8 mouse cellular contexts compared by ENCODE assay signal in genomic region chr1:13425601-13426327, GRCm38 (mm10).
DNase-seq lines count a peak whose midpoint lies in the region; ATAC-seq and TF ChIP-seq lines count a peak whose summit lies in the region.

No protein-coding gene starts in this region.

- H3K4me2 ChIP-seq in forebrain, embryonic 14.5 days (ENCODE audit: low read length): peak overlapping the region; percentile 56
- peak overlapping the region; percentile 77 for H3K4me2 ChIP-seq in liver, embryonic 14.5 days (ENCODE audit: low read depth)

- no peak for ATAC-seq in CD4-positive, CD25-positive, alpha-beta regulatory T cell, adult 4 months
- ATAC-seq in forebrain, embryonic 14.5 days: peak; percentile 81
- ATAC-seq in liver, embryonic 14.5 days (ENCODE audit: insufficient read depth): no peak

- no peaks in the 10 kb centered on the region for H3K9me3 ChIP-seq in forebrain, embryonic 14.5 days (replicated peaks; ENCODE audit: control insufficient read depth, low read length)
- H3K9me3 ChIP-seq in liver, embryonic 14.5 days (ENCODE audit: control insufficient read depth, low read length): no peaks in the 10 kb centered on the region

- H3K27me3 ChIP-seq in forebrain, embryonic 14.5 days (replicated peaks; ENCODE audit: control insufficient read depth, insufficient read depth, low read length): 0 out of 2 replicates have a peak, but pooled peaks cover 7% of the 10 kb centered on the region
- no peaks in the 10 kb centered on the region for H3K27me3 ChIP-seq in liver, embryonic 14.5 days (ENCODE audit: control insufficient read depth, insufficient read depth, low read length)

- no peaks in the 10 kb centered on the region for H3K36me3 ChIP-seq in forebrain, embryonic 14.5 days (ENCODE audit: control insufficient read depth, insufficient read depth, low read length)
- H3K36me3 ChIP-seq in liver, embryonic 14.5 days (replicated peaks; ENCODE audit: control insufficient read depth, insufficient read depth, low read depth): no peaks in the 10 kb centered on the region

- peak; percentile 14 for DNase-seq in CD4-positive, CD25-positive, alpha-beta regulatory T cell, adult 2 months (ENCODE audit: low read depth, low spot score)
- DNase-seq in 3134 (ENCODE audit: extremely low read depth, insufficient read length, low spot score): peak; percentile 20
- DNase-seq in forebrain, embryonic 14.5 days (ENCODE audit: low spot score): peak; percentile 78
- no peak for DNase-seq in liver, embryonic 14.5 days (ENCODE audit: low read depth in 3 of 3, low spot score in 3 of 3)
- no peak for DNase-seq in cerebellum, postnatal 36 days
- no peak for DNase-seq in testis, postnatal 10 days (ENCODE audit: low spot score)
- DNase-seq in cerebellum, postnatal 4 days (ENCODE audit: low spot score in 2 of 2): no peak

- peaks cover 7% of the 10 kb centered on the region for H3K4me1 ChIP-seq in forebrain, embryonic 14.5 days (ENCODE audit: control insufficient read depth, insufficient read depth, low read length)
- H3K4me1 ChIP-seq in liver, embryonic 14.5 days (replicated peaks; ENCODE audit: control insufficient read depth in 2 of 2, insufficient read depth in 2 of 2, low read length in 1 of 2): peaks cover 0 to 10% of the 10 kb centered on the region in 2 experiments; a peak in 2 of 4 replicates

- H3K27ac ChIP-seq in forebrain, embryonic 14.5 days (ENCODE audit: low read depth, low read length): no peak overlapping the region
- H3K27ac ChIP-seq in liver, embryonic 14.5 days: no peak overlapping the region

- TF ChIP-seq CTCF in liver, embryonic 14.5 days (IDR thresholded peaks at IDR 0.05; ENCODE audit: low read depth): no peak

- peak overlapping the region; percentile 29 for H3K4me3 ChIP-seq in forebrain, embryonic 14.5 days (ENCODE audit: low read depth, low read length)
- peak overlapping the region; percentile 51 to 57; a peak in 2 of 4 replicates for H3K4me3 ChIP-seq in liver, embryonic 14.5 days (ENCODE audit: insufficient read depth in 1 of 2, low read depth in 2 of 2, low read length in 2 of 2)

- TF ChIP-seq EP300 in liver, embryonic 14.5 days (IDR thresholded peaks at IDR 0.05; ENCODE audit: low read depth): no peak

- H3K9ac ChIP-seq in forebrain, embryonic 14.5 days (ENCODE audit: low read length): no peak overlapping the region; the same call in 1 of the 2 replicates
- no peak overlapping the region for H3K9ac ChIP-seq in liver, embryonic 14.5 days (replicated peaks)

- WGBS in forebrain, embryonic 14.5 days: 14% methylated on average over 9 of the region's 9 CpGs
- 22% methylated on average over 9 of the region's 9 CpGs for WGBS in liver, embryonic 14.5 days (ENCODE audit: insufficient replicate concordance)

Comparison
In these comparisons a context has a peak if more than half of its experiments do, and no peak if none do; other contexts are left out.
1. DNase-seq: peak in CD4-positive, CD25-positive, alpha-beta regulatory T cell, adult 2 months (single experiment), 3134 (single experiment) and forebrain, embryonic 14.5 days (single experiment); none in liver, embryonic 14.5 days (0 of 3), cerebellum, postnatal 36 days (0 of 2), testis, postnatal 10 days (single experiment) and cerebellum, postnatal 4 days (0 of 2).